Mouse (Mus musculus): ENCODE results near the gene Gnaz. TPM values are rescaled to one million over a fixed set of nuclear protein-coding genes. Genes with fewer than 3 reads are reported as not detected.

The Gnaz gene
- total and polyA plus RNA-seq, 3 experiments, result 0.02 to 0.11 TPM; not detected in 1

GRCm38 (mm10) chr10:75058761-75059395 is 91.9 kb downstream of the Gnaz start:
- Histone ChIP-seq H3K4me3 (ENCODE audit: low read depth, low read length) (no peak overlapping the region), H3K4me1 (ENCODE audit: insufficient read depth, low read depth, low read length) (no peaks in the 10 kb centered on the region), H3K9me3 (replicated peaks) (peaks cover 82% of the 10 kb centered on the region), H3K27me3 (ENCODE audit: insufficient read depth, low read length) (no peaks in the 10 kb centered on the region), H3K36me3 (replicated peaks) (no peaks in the 10 kb centered on the region)
- no peak for ATAC-seq (ENCODE audit: extremely low read depth, insufficient number of reproducible peaks, low FRiP score, poor library complexity, severe bottlenecking)
- TF ChIP-seq POLR2AphosphoS5 (IDR thresholded peaks at IDR 0.05; ENCODE audit: insufficient replicate concordance, low read depth, low read length) (no peak), CTCF (IDR thresholded peaks at IDR 0.05; ENCODE audit: low read depth, low read length) (no peak), TAL1 (conservative IDR thresholded peaks at IDR 0.05; ENCODE audit: low read depth, low read length) (no peak), GATA1 (IDR thresholded peaks at IDR 0.05; ENCODE audit: borderline replicate concordance, low read length) (no peak), GATA2 (IDR thresholded peaks at IDR 0.05; ENCODE audit: borderline replicate concordance, low read depth, low read length) (no peak)
- no peak for DNase-seq (ENCODE audit: low spot score)

GRCm38 (mm10) chr10:75059396-75059795 is 92.4 kb downstream of the Gnaz start:
- Histone ChIP-seq H3K27me3 (ENCODE audit: insufficient read depth, low read length) (no peaks in the 10 kb centered on the region), H3K4me3 (ENCODE audit: low read depth, low read length) (no peak overlapping the region), H3K9me3 (replicated peaks) (peaks cover 82% of the 10 kb centered on the region), H3K4me1 (ENCODE audit: insufficient read depth, low read depth, low read length) (no peaks in the 10 kb centered on the region), H3K36me3 (replicated peaks) (no peaks in the 10 kb centered on the region)
- DNase-seq (ENCODE audit: low spot score), result no peak
- ATAC-seq (ENCODE audit: extremely low read depth, insufficient number of reproducible peaks, low FRiP score, poor library complexity, severe bottlenecking), result no peak
- TF ChIP-seq TAL1 (conservative IDR thresholded peaks at IDR 0.05; ENCODE audit: low read depth, low read length), result no peak
- TF ChIP-seq CTCF (IDR thresholded peaks at IDR 0.05; ENCODE audit: low read depth, low read length), result no peak
- TF ChIP-seq GATA2 (IDR thresholded peaks at IDR 0.05; ENCODE audit: borderline replicate concordance, low read depth, low read length), result no peak
- TF ChIP-seq POLR2AphosphoS5 (IDR thresholded peaks at IDR 0.05; ENCODE audit: insufficient replicate concordance, low read depth, low read length), result no peak
- TF ChIP-seq GATA1 (IDR thresholded peaks at IDR 0.05; ENCODE audit: borderline replicate concordance, low read length), result no peak

GRCm38 (mm10) chr10:75060217-75060842 is 93.4 kb downstream of the Gnaz start, which contains the start of gene Bcr:
Bcr (plus strand) TSS chr10:75060592.
- TF ChIP-seq GATA1 (IDR thresholded peaks at IDR 0.05; ENCODE audit: borderline replicate concordance, low read length) (no peak), POLR2AphosphoS5 (IDR thresholded peaks at IDR 0.05; ENCODE audit: insufficient replicate concordance, low read depth, low read length) (no peak), GATA2 (IDR thresholded peaks at IDR 0.05; ENCODE audit: borderline replicate concordance, low read depth, low read length) (no peak), TAL1 (conservative IDR thresholded peaks at IDR 0.05; ENCODE audit: low read depth, low read length) (no peak), CTCF (IDR thresholded peaks at IDR 0.05; ENCODE audit: low read depth, low read length) (no peak)
- Histone ChIP-seq H3K27me3 (ENCODE audit: insufficient read depth, low read length) (no peaks in the 10 kb centered on the region), H3K36me3 (replicated peaks) (no peaks in the 10 kb centered on the region), H3K4me1 (ENCODE audit: insufficient read depth, low read depth, low read length) (no peaks in the 10 kb centered on the region), H3K4me3 (ENCODE audit: low read depth, low read length) (peak within 1 kb of the TSS; percentile 13; the same call in 1 of the 2 replicates), H3K9me3 (replicated peaks) (peaks cover 89% of the 10 kb centered on the region)
- DNase-seq (ENCODE audit: low spot score) (no peak), ATAC-seq (ENCODE audit: extremely low read depth, insufficient number of reproducible peaks, low FRiP score, poor library complexity, severe bottlenecking) (no peak)

GRCm38 (mm10) chr10:75060843-75061235 is 93.9 kb downstream of the Gnaz start:
- Histone ChIP-seq H3K4me3 (ENCODE audit: low read depth, low read length) (no peak overlapping the region; the same call in 1 of the 2 replicates), H3K36me3 (replicated peaks) (no peaks in the 10 kb centered on the region), H3K27me3 (ENCODE audit: insufficient read depth, low read length) (no peaks in the 10 kb centered on the region), H3K4me1 (ENCODE audit: insufficient read depth, low read depth, low read length) (no peaks in the 10 kb centered on the region), H3K9me3 (replicated peaks) (peaks cover 89% of the 10 kb centered on the region)
- DNase-seq (ENCODE audit: low spot score) (no peak), ATAC-seq (ENCODE audit: extremely low read depth, insufficient number of reproducible peaks, low FRiP score, poor library complexity, severe bottlenecking) (no peak)
- TF ChIP-seq CTCF (IDR thresholded peaks at IDR 0.05; ENCODE audit: low read depth, low read length), result no peak

- TF ChIP-seq GATA2 (IDR thresholded peaks at IDR 0.05; ENCODE audit: borderline replicate concordance, low read depth, low read length) (no peak), TAL1 (conservative IDR thresholded peaks at IDR 0.05; ENCODE audit: low read depth, low read length) (no peak), CTCF (IDR thresholded peaks at IDR 0.05; ENCODE audit: low read depth, low read length) (no peak), GATA1 (IDR thresholded peaks at IDR 0.05; ENCODE audit: borderline replicate concordance, low read length) (no peak), POLR2AphosphoS5 (IDR thresholded peaks at IDR 0.05; ENCODE audit: insufficient replicate concordance, low read depth, low read length) (no peak)
- peak overlapping the region; percentile 13; the same call in 1 of the 2 replicates for H3K4me3 ChIP-seq (ENCODE audit: low read depth, low read length)
- no peak for DNase-seq (ENCODE audit: low spot score)
- H3K27me3 ChIP-seq (ENCODE audit: insufficient read depth, low read length), result no peaks in the 10 kb centered on the region
- ATAC-seq (ENCODE audit: extremely low read depth, insufficient number of reproducible peaks, low FRiP score, poor library complexity, severe bottlenecking), result no peak
- no peaks in the 10 kb centered on the region for H3K36me3 ChIP-seq (replicated peaks)
- no peaks in the 10 kb centered on the region for H3K4me1 ChIP-seq (ENCODE audit: insufficient read depth, low read depth, low read length)
- peaks cover 86% of the 10 kb centered on the region for H3K9me3 ChIP-seq (replicated peaks)
These were observed 94.6 kb downstream of the Gnaz start for GRCm38 (mm10) chr10:75061341-75062188.

GRCm38 (mm10) chr10:75062189-75062561 is 95.2 kb downstream of the Gnaz start:
- peaks cover 83% of the 10 kb centered on the region for H3K9me3 ChIP-seq (replicated peaks)
- no peak for TF ChIP-seq GATA2 (IDR thresholded peaks at IDR 0.05; ENCODE audit: borderline replicate concordance, low read depth, low read length)
- no peak for TF ChIP-seq POLR2AphosphoS5 (IDR thresholded peaks at IDR 0.05; ENCODE audit: insufficient replicate concordance, low read depth, low read length)
- TF ChIP-seq CTCF (IDR thresholded peaks at IDR 0.05; ENCODE audit: low read depth, low read length), result no peak
- TF ChIP-seq GATA1 (IDR thresholded peaks at IDR 0.05; ENCODE audit: borderline replicate concordance, low read length), result no peak
- ATAC-seq (ENCODE audit: extremely low read depth, insufficient number of reproducible peaks, low FRiP score, poor library complexity, severe bottlenecking) (no peak), DNase-seq (ENCODE audit: low spot score) (no peak)
- H3K4me1 ChIP-seq (ENCODE audit: insufficient read depth, low read depth, low read length), result no peaks in the 10 kb centered on the region
- peak overlapping the region; percentile 13; the same call in 1 of the 2 replicates for H3K4me3 ChIP-seq (ENCODE audit: low read depth, low read length)
- H3K27me3 ChIP-seq (ENCODE audit: insufficient read depth, low read length), result no peaks in the 10 kb centered on the region
- H3K36me3 ChIP-seq (replicated peaks), result no peaks in the 10 kb centered on the region
